Mouse (Mus musculus) frontal cortex, postnatal 14 days (tissue): Measurements from ENCODE around the gene Wdr60.
A peak's percentile ranks its signal among the peaks of the same experiment; 100 is the strongest.
"Not testable (repeated sequence)": the region's sequence is repeated elsewhere in the genome, so short reads cannot be mapped to it uniquely, and the experiment has no call there.

Source experiments
- DNase-seq, 2 experiments: peaks; one replicate each; pipeline ENCODE4 v3.0.0; 2022; ENCODE audit warnings: low spot score in 2 of 2

Gene Wdr60

DNA sequence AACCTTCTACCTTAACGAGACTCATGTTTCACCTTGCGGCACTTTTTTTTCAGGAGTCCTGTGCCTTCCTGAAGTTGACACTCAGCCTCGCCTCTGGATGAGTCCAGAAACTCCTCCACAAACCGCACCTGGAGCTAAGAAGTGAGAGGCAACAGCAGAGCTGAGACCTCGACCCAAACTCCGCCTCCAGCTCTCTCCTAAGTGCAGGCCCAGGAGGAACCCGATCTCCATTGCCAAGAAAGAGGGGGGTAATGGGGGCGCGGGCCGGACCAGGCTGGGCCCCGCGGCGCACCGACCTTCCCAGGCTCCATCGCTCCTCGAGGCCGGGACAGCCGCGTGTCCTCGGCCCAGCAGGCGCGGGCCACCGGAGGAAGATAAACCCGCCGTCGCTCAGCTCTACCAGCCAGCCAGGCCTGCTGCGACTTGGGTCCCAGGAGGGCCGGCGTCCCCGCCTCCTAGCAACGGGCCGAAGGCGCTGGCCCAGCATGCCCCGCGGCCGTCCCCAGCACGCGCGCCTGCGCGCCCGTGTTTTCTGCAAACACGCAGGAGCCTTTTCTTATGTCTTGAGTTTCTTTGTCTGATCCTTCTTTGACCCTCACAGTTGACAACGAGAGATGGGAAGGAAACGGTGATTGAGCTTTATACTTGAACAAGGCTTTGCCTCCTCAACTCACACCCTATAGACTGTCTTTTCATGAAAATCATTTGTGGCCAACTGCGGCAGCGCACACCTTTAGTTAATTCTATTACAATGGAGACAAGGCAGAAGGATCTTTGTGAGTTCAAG is at the start of gene Wdr60:
Wdr60 (minus strand) TSS at position 468 of the 787 bp plus-strand sequence.
- DNase-seq: peak; percentile 67 to 79

GRCm38 (mm10) chr12:116308612-116309011 is 45.8 kb upstream of the Wdr60 start:
- DNase-seq: no peak

DNA sequence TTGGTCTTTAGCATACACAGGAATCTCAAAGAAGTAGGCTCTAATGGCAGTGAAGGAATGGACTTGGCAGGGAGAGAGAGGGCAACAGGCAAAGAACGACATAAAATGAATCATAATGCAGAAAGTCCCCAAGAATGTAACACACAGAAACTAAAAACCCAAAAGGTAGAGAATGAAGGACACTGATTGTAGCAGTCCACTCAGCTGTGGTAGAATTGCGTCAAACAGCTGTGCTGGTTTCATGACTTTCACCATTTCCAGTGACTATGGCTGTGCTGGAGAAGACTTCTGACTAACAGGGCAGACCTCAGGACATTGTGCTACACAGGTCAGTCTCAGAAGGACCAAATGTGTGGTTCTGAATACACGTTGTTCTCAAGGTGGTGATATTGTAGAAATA is 45.0 kb upstream of the Wdr60 start:
- DNase-seq: no peak

DNA sequence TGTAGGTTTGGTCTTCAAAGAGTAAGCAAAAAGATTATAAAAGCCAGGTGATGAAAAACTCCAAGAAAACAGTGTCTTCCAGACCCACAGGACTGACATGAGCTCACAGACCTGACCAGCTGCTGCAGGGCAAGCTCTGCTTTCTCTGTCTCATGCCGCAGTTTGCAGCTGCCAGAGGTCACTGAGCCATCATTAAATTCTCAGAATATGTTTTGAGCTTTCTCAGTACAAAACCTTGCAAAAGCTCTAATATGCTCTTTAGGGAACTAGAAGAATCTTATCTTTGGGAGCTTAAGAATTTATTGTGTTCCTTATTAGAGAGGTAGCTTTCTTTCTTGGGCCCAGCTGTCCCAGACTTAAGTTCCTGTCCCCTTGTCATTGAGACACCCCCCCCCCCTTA is 43.2 kb upstream of the Wdr60 start:
- no peak for DNase-seq

DNA sequence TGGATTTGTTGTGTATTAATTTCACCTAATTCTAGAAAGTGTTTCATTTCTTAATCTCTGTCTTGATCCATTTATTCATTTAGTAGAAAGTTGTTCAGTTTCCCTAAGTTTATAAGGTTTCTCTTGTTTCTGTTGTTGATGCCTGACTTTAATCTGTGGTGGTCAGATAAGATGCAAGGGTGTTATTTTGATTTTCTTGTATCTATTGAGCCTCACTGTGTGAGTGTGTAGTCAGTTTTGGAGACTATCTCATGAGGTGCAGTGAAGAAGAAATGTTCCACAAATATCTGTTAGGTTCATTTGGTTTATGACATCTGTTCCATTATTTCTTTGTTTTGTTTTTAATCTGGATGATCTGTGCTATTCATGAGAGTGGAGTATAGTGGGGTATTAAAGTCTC is 39.4 kb upstream of the Wdr60 start:
- no peak for DNase-seq

DNA sequence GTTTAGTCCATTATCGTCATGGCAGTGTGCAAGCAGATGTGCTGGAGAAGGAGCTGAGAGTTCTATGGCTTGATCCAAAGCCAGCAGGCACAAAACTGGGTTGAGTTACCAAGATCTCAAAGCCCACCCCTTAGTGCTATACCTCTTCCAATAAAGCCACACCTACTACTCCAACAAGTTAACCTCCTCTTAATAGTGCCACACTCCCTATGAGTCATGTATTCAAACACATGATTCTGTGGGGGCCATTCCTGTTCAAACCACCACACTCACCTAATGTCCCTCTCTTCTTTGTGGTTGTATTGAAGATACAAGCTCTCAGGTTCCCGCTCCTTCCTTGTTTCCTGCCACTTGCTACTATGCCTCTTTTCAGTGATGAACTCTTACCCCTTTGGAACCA is 37.1 kb upstream of the Wdr60 start:
- no peak for DNase-seq

GRCm38 (mm10) chr12:116293599-116294292 is 30.9 kb upstream of the Wdr60 start:
- no peak for DNase-seq

DNA sequence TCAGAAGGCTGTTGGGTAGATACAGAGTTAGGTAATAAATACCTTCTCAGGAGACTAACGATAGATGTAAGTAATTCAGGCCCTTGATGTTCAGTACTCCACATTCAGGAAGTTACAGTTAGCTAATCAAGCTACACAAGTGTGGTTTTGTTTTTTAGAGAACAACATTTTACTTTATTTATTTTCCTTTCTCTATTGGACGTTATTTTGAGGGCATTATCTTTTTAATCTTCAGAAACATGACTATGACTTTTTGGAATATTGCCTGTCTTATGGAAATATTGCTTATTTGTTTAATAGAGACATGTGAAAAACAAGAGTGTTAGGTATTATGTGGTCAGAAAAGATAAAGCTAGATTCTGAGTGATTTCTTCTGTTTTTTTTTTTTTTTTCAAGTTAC is 30.4 kb upstream of the Wdr60 start:
- DNase-seq: no peak

DNA sequence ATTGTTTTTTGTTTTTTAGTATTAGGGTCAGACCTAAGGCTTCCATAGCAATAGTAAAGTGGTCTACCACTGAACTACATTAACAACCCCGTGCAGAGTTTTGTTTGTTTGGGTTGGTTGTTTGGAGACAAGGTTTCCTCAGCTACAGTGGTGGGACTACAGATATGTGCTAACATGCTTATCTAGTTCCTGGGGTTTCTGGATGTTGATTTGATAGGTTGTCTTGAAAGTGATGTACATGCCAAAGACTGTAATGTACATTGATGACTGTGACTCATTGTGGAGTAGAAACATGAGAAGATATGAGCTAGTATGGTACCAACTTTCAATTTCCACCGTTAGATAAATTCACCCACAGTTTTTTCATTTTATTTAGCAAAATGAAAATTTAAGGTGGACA is 20.7 kb upstream of the Wdr60 start:
- DNase-seq: no peak

DNA sequence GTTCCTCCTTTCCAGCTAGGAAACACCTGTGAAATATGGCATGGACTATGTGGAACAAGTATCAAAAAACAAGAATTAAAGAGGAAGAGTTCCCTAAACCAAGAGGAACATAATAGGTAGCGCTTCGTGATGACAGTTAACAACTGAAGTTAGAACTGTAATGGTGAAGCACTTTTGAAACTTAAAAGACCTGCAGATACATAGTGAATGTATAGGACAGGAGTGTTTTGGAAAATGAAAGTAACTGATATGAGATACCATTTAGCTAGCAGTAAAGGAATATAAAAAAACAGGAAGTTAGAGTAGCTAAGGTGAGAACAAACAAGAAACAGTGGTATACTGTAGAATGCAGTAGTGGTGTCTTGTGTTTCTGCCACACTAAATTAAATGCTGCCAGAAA is 20.0 kb upstream of the Wdr60 start:
- DNase-seq: no peak

DNA sequence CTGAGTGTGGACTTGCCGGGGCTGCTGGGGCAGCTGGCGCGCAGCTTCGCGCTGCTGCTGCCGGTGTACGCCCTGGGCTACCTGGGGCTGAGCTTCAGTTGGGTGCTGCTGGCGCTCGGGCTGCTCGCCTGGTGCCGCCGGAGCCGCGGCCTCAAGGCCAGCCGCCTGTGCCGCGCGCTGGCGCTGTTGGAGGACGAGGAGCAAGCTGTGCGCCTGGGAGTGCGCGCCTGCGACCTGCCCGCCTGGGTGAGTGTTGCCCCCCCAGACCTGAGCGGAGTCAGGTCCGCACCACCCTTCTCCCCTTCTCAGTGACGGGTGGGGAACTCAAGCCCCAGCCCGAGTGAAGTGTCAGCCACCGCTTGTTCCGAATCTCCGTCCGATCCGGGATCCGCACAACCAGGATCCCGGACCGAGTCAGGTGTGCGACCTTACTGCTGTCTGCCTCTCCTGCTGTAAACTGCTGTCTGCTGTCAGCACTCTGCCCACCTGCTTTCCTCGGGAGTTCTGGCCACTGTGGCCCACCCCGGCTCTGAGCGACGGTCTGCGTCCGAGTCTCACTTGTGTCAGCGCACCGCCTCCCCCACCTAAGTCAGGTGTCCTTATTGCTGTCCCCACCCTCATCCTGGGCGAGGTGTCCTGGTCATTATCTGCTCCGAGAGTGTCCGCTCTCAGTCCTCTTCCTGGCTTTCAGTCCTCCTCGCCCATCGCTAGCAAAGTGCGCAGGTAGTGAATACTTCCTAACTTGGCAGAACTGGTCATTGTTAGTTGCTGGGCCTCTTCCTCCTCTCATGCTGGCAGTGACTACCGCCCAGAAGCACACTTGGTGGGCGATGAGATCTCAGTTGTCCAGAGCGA is 18.8 kb upstream of the Wdr60 start:
- DNase-seq: peak; percentile 11 to 16

GRCm38 (mm10) chr12:116280653-116281364 is 18.0 kb upstream of the Wdr60 start, which contains the start of gene Esyt2:
Esyt2 (plus strand) TSS chr12:116281196.
- peak; percentile 99 to 100 for DNase-seq

DNA sequence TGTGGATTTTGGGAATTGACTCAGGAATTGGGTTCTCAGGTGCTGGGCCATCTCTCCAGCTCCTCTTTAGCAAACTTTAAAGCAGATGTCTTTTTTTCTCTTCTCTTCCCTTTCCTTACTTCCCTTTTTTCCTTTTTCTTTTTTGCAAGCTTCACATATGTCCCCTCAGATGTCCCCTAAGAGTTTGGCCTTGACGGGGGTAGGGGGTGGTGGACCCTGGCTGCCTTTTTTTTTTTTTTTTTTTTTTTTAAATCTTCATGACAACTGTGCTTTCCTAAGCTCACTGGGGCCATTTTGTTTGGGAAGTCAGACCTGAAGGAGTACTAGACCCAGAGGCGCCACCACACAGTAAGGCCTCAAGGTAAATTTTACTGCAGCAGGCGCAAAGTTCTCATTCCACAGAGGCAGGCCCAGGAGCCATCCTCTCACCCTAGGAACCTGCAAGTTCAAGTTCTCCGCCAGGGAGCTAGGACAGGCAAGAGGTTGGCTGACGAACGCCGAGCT is 17.4 kb upstream of the Wdr60 start:
- no peak for DNase-seq

DNA sequence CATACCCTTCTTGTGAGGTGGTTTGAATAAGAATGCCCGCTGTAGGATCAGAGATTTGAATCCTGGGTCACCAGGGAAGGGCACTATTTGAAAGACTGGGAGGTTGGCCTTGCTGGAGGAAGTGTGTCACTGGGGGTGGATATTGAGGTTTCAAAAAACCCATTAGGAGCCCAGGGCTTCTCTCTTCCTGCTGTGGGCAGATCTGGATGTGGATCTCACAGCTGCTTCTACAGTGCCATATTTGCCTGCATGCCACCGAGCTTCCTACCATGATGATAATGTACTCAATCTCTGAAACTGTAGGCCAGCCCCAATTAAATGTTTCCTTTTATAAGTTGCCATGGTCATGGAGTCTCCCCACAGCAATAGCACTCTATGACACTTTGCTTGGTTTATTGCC is 16.4 kb upstream of the Wdr60 start:
- no peak for DNase-seq

DNA sequence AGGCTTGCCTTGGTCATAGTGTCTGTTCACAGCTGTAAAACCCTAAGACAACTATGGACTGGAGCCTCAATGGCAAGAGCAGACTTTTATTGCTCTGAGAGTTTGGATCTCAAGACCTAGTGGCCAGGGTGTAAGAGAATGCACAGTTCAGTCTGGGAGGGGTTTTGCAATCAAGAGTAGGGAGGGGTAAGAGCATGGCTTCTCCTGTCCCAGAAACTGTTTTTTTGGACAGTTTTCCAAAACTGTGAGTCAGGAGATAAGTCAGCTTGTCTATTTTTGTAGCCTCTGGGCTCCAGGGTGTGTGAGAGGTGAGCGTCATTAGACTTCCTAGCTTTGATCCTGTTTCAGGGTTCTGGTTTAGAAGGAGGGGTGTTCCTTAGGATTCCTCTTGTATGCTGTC is 15.7 kb upstream of the Wdr60 start:
- DNase-seq: no peak

GRCm38 (mm10) chr12:116276961-116277360 is 14.1 kb upstream of the Wdr60 start:
- DNase-seq: no peak

GRCm38 (mm10) chr12:116275631-116276030 is 12.8 kb upstream of the Wdr60 start:
- DNase-seq: no peak

DNA sequence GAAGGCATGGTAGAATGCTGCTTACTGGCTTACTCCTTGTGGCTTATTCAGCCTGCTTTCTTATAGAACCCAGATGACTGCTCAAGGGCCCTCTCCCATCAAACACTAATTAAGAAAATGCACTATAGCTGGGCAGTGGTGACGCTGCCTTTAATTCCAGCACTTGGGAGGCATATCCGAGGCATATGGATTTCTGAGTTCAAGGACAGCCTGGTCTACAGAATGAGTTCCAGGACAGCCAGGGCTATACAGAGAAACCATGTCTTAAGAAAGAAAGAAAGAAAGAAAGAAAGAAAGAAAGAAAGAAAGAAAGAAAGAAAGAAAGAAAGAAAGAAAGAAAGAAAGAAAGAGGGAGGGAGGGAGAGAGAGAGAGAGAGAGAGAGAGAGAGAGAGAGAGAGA is 12.3 kb upstream of the Wdr60 start, which contains the start of gene Gm11027:
Gm11027 (plus strand) TSS at position 301 of the 400 bp plus-strand sequence.
- DNase-seq: not testable (repeated sequence)

DNA sequence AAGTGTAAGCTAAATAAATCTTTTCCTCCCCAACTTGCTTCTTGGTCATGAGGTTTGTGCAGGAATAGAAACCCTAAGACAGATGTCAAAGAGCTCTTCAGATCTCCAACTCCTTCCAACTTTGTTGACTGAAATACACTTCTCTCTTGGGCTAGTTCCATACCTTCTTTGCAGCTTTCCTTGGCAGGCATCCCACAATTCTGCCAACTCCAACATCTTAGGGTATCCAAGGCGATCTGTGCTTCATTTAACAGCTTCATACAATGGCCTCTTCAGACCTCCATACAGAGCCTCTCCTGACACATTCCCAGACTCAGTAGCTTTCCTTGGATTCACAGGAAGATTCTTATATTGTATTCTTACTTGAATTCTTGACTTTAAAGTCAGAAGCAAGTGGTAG is 10.9 kb upstream of the Wdr60 start:
- no peak for DNase-seq

- no peak for DNase-seq
Observed at GRCm38 (mm10) chr12:116271071-116271470, 8.2 kb upstream of the Wdr60 start.

DNA sequence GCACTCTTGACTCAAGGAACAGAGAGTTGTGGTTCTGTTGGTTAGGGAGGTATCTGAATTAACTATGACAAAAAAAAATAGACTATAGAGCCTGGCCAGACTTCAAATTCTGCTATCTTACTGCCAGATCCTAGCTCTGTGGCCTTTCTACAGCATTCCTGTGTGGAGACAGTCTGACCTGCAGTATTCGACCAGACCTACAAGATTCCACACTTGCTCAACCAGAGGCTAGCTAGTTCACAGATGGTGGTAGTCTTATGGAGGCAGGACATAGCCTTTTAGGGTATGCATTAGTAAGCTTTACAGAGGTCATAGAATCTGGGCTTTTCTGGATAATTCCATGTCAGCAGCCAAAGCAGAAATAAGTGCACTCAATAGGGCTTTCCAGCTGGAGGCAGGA is 7.7 kb upstream of the Wdr60 start:
- DNase-seq: no peak
